Mouse (Mus musculus): Measurements from ENCODE around the gene Wdsub1. TPM values are rescaled to one million over a fixed set of nuclear protein-coding genes. Genes with fewer than 3 reads are reported as not detected.

Wdsub1 gene
- polyA plus RNA-seq, 1 experiment from 2014 or later: 18.9 TPM

DNA sequence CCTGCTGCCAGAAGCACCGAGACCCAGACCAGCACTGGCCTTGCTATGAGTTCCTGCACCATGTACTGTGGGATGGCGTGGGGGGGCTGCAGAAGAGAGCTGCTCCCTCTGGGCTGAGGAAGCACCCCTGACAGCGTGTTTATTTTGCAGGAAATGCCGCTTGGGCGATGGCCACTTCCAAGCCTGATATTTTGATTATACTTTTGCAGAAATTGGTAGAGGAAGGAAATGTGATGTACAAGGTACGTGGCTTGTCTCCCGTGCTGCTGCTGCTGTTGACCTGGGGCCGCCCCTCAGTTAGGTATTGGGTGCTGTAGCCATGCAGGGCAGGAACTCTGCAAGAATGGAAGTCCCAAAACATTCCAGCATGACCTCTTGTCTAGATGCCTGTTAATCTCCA is 43.6 kb downstream of the Wdsub1 start:
- Histone ChIP-seq H3K9me3 (ENCODE audit: control insufficient read depth, low read length) (no peaks in the 10 kb centered on the region), H3K4me3 (ENCODE audit: low read length) (no peak overlapping the region), H3K27me3 (replicated peaks; ENCODE audit: control insufficient read depth, insufficient read depth, low read length) (no peaks in the 10 kb centered on the region), H3K4me2 (ENCODE audit: low read length) (no peak overlapping the region), H3K27ac (ENCODE audit: low read depth, low read length) (peak overlapping the region; percentile 52), H3K36me3 (ENCODE audit: control insufficient read depth, insufficient read depth, low read length) (0 out of 2 replicates have a peak, but pooled peaks cover 2% of the 10 kb centered on the region), H3K4me1 (ENCODE audit: control insufficient read depth, insufficient read depth, low read depth, low read length) (peaks cover 12% of the 10 kb centered on the region), H3K9ac (ENCODE audit: low read depth, low read length) (no peak overlapping the region)
- ATAC-seq: peak; percentile 38; the same call in 1 of the 2 replicates
- 92% methylated on average over 8 of the region's 8 CpGs for WGBS

DNA sequence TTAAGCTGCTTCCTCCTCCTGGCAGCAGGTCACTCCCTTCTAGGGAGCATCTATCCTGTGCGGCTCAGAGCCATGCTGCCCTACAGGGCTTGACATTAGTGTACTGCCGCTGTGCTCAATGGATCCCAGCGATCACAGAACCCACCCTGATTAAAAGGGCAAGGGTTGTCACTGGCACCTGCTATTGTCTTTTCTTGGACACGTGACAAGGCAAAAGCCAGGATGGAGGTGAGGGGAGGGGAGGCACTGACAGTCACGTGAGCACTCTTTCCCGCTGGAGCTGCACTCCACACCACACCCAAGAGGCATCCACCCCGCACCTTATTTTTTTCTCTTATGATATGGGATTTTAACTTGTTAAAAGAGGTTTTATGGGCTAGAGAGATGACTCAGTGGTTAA is 50.6 kb downstream of the Wdsub1 start:
- Histone ChIP-seq H3K27ac (ENCODE audit: low read depth, low read length) (no peak overlapping the region), H3K4me3 (ENCODE audit: low read length) (no peak overlapping the region), H3K4me2 (ENCODE audit: low read length) (no peak overlapping the region), H3K36me3 (ENCODE audit: control insufficient read depth, insufficient read depth, low read length) (no peaks in the 10 kb centered on the region), H3K27me3 (replicated peaks; ENCODE audit: control insufficient read depth, insufficient read depth, low read length) (no peaks in the 10 kb centered on the region), H3K4me1 (ENCODE audit: control insufficient read depth, insufficient read depth, low read depth, low read length) (peaks cover 21% of the 10 kb centered on the region), H3K9me3 (ENCODE audit: control insufficient read depth, low read length) (no peaks in the 10 kb centered on the region), H3K9ac (ENCODE audit: low read depth, low read length) (no peak overlapping the region)
- 87% methylated on average over 7 of the region's 7 CpGs for WGBS
- ATAC-seq: no peak

DNA sequence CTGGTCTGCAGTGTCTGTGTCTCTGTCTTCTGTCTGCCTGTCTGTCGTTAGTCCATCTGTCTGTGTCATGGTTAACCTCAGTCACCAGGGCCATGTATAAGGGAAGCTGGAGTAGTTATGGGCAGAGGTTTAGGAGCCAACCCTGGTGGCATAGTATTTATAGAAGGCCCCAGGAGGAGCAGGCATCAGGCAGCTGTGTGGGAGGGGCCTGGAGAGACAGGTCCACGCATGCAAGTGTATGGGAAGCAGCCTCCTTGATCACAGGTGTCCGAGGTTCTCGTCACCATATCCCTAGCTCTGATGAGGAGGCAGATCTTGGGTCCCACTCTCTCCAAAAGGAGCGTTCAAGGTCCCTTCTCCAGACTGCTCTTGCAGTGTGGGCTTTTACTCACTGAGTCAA is 51.5 kb downstream of the Wdsub1 start:
- H3K4me3 ChIP-seq (ENCODE audit: low read length): no peak overlapping the region
- no peak overlapping the region for H3K4me2 ChIP-seq (ENCODE audit: low read length)
- H3K4me1 ChIP-seq (ENCODE audit: control insufficient read depth, insufficient read depth, low read depth, low read length): peaks cover 21% of the 10 kb centered on the region
- no peaks in the 10 kb centered on the region for H3K27me3 ChIP-seq (replicated peaks; ENCODE audit: control insufficient read depth, insufficient read depth, low read length)
- no peaks in the 10 kb centered on the region for H3K36me3 ChIP-seq (ENCODE audit: control insufficient read depth, insufficient read depth, low read length)
- no peak overlapping the region for H3K9ac ChIP-seq (ENCODE audit: low read depth, low read length)
- ATAC-seq: no peak
- no peak overlapping the region for H3K27ac ChIP-seq (ENCODE audit: low read depth, low read length)
- 84% methylated on average over 5 of the region's 5 CpGs for WGBS
- no peaks in the 10 kb centered on the region for H3K9me3 ChIP-seq (ENCODE audit: control insufficient read depth, low read length)

DNA sequence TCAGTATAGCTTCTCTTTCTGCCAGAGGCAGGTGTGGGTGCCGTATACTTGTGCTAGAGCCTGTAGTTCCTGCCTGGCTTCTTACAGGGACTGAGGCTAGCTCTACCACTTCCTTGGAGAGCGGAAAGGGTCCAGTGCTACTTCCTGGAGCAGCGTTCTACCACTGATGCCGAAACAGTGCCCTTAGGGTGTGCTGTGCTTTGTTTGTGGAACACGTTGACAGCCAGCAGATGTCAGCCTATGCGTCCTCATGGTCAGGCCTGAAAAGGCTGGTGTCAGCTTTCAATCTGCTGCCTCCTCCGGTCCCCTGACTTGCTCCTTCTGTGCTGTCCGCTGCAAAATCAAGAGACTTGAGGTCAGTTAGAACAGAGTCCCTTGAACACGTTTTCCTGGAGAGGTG is 52.2 kb downstream of the Wdsub1 start:
- Histone ChIP-seq H3K27ac (ENCODE audit: low read depth, low read length) (peak overlapping the region; percentile 60), H3K9me3 (ENCODE audit: control insufficient read depth, low read length) (no peaks in the 10 kb centered on the region), H3K36me3 (ENCODE audit: control insufficient read depth, insufficient read depth, low read length) (no peaks in the 10 kb centered on the region), H3K4me2 (ENCODE audit: low read length) (no peak overlapping the region), H3K27me3 (replicated peaks; ENCODE audit: control insufficient read depth, insufficient read depth, low read length) (no peaks in the 10 kb centered on the region), H3K4me1 (ENCODE audit: control insufficient read depth, insufficient read depth, low read depth, low read length) (peaks cover 21% of the 10 kb centered on the region), H3K9ac (ENCODE audit: low read depth, low read length) (0 out of 2 replicates have a peak overlapping the region, but pooled peaks have one; percentile 38), H3K4me3 (ENCODE audit: low read length) (no peak overlapping the region)
- peak; percentile 48 for ATAC-seq
- WGBS: 33% methylated on average over 9 of the region's 9 CpGs

DNA sequence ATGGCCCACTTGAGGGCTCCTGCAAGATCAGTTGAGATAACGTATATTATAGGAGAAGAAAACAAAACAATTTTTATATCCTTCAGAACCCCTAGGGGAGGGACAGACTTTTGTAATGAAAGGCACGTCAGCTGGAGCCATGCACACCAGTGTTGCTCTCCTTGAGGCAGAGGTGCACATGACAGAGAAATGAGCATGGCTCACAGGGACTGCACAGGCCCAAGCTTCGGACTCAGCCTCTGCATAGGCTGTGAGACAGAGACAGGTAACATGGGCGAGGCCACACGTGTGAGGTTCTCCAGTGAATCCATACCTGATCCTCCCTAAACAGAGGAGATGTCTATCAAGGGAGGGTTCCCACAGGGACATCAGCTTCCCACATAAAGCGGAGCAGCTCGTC is 52.7 kb downstream of the Wdsub1 start:
- peak; percentile 19; the same call in 1 of the 2 replicates for ATAC-seq
- Histone ChIP-seq H3K4me2 (ENCODE audit: low read length) (no peak overlapping the region), H3K9me3 (ENCODE audit: control insufficient read depth, low read length) (no peaks in the 10 kb centered on the region), H3K27me3 (replicated peaks; ENCODE audit: control insufficient read depth, insufficient read depth, low read length) (no peaks in the 10 kb centered on the region), H3K27ac (ENCODE audit: low read depth, low read length) (peak overlapping the region; percentile 60), H3K4me1 (ENCODE audit: control insufficient read depth, insufficient read depth, low read depth, low read length) (peaks cover 21% of the 10 kb centered on the region), H3K36me3 (ENCODE audit: control insufficient read depth, insufficient read depth, low read length) (no peaks in the 10 kb centered on the region), H3K4me3 (ENCODE audit: low read length) (no peak overlapping the region), H3K9ac (ENCODE audit: low read depth, low read length) (0 out of 2 replicates have a peak overlapping the region, but pooled peaks have one; percentile 38)
- 79% methylated on average over 7 of the region's 7 CpGs for WGBS

DNA sequence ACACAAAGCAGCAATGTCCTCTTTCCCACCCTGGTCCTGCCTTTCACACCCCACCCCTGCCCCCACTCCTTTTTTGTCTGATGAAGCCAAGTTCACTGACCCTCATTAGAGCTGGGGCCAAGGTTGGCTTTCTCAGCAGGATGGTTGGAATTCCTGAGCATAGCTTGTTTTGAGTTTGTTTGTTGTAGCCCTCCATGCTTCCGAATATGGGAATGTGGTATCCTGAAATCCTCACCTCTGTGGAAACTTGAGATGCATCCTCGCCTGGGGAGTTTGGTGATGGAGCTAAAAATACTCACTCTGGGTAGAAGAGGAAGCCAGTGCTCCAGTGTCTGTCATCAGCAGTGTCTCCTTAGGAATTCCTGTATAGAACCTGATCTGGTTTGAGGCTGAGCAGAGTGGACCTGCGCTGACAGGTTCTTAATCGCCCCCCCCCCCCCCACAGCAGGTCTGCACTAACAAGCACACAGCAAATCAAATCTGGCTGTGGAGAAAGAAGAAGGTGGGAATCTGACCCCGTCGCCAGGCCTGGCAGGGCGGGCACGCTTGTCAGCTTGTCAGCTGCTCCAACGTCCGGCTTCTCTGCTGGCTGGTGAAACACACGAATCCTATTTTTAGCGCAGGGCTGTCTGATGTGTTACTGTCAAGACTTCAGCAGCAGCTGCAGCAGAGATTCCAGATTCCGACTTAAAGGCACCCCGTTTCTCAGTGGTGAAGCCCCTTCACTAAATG is 53.4 kb downstream of the Wdsub1 start:
- Histone ChIP-seq H3K4me1 (ENCODE audit: control insufficient read depth, insufficient read depth, low read depth, low read length) (peaks cover 21% of the 10 kb centered on the region), H3K27ac (ENCODE audit: low read depth, low read length) (peak overlapping the region; percentile 60), H3K36me3 (ENCODE audit: control insufficient read depth, insufficient read depth, low read length) (no peaks in the 10 kb centered on the region), H3K4me2 (ENCODE audit: low read length) (no peak overlapping the region), H3K9me3 (ENCODE audit: control insufficient read depth, low read length) (no peaks in the 10 kb centered on the region), H3K4me3 (ENCODE audit: low read length) (no peak overlapping the region), H3K9ac (ENCODE audit: low read depth, low read length) (no peak overlapping the region; the same call in 1 of the 2 replicates), H3K27me3 (replicated peaks; ENCODE audit: control insufficient read depth, insufficient read depth, low read length) (no peaks in the 10 kb centered on the region)
- ATAC-seq: peak; percentile 70
- 17% methylated on average over 14 of the region's 14 CpGs for WGBS

DNA sequence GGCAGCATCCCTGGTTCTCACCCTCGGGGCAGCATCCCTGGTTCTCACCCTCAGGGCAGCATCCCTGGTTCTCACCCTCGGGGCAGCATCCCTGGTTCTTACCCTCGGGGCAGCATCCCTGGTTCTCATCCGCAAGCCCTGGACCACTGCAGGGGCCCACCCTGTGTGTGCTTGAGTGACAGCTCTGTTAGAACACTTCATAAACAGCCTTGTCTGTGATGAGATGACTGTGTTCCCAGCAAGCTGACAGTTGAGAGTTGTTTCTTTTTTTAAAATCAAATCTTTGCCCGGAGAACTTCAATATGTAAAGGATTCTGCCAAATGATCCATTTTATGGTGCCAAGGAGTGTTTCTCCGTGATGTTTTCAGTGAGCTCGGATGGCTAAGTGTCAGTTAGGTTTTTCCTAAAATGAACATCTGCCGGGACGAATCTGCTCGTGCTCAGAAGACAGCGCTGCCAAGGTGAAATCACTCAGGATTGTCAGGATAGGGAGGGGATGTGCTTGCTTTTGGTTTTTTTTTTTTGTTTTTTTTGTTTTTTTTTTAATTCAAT is 54.2 kb downstream of the Wdsub1 start:
- Histone ChIP-seq H3K9ac (ENCODE audit: low read depth, low read length) (no peak overlapping the region), H3K27ac (ENCODE audit: low read depth, low read length) (no peak overlapping the region), H3K27me3 (replicated peaks; ENCODE audit: control insufficient read depth, insufficient read depth, low read length) (no peaks in the 10 kb centered on the region), H3K4me3 (ENCODE audit: low read length) (no peak overlapping the region), H3K36me3 (ENCODE audit: control insufficient read depth, insufficient read depth, low read length) (no peaks in the 10 kb centered on the region), H3K4me2 (ENCODE audit: low read length) (no peak overlapping the region), H3K9me3 (ENCODE audit: control insufficient read depth, low read length) (no peaks in the 10 kb centered on the region), H3K4me1 (ENCODE audit: control insufficient read depth, insufficient read depth, low read depth, low read length) (peaks cover 21% of the 10 kb centered on the region)
- WGBS: 52% methylated on average over 11 of the region's 11 CpGs
- no peak for ATAC-seq

DNA sequence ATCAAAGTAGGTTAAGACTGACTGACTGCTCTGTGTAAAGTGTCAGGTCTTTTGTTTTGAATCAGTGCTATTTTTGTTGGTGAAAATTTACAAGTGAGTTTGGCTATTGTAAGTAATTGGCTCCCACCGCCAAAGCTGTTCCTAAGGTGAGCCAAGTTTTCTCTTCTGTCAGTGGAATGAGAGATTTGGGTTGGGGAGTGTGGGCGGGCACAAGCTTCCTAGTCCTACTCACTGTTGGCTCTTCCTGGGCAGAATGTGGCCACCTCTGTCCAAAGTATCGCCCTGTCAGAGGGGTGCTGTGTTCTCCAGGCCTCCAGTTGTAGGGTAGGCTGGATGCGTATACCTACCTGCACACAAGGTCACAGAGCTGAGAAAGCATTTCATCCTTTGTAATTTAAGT is 57.0 kb downstream of the Wdsub1 start:
- Histone ChIP-seq H3K27ac (ENCODE audit: low read depth, low read length) (no peak overlapping the region), H3K4me3 (ENCODE audit: low read length) (no peak overlapping the region), H3K9me3 (ENCODE audit: control insufficient read depth, low read length) (no peaks in the 10 kb centered on the region), H3K36me3 (ENCODE audit: control insufficient read depth, insufficient read depth, low read length) (no peaks in the 10 kb centered on the region), H3K9ac (ENCODE audit: low read depth, low read length) (no peak overlapping the region), H3K4me2 (ENCODE audit: low read length) (no peak overlapping the region), H3K4me1 (ENCODE audit: control insufficient read depth, insufficient read depth, low read depth, low read length) (peaks cover 21% of the 10 kb centered on the region), H3K27me3 (replicated peaks; ENCODE audit: control insufficient read depth, insufficient read depth, low read length) (no peaks in the 10 kb centered on the region)
- 76% methylated on average over 4 of the region's 4 CpGs for WGBS
- ATAC-seq: no peak

DNA sequence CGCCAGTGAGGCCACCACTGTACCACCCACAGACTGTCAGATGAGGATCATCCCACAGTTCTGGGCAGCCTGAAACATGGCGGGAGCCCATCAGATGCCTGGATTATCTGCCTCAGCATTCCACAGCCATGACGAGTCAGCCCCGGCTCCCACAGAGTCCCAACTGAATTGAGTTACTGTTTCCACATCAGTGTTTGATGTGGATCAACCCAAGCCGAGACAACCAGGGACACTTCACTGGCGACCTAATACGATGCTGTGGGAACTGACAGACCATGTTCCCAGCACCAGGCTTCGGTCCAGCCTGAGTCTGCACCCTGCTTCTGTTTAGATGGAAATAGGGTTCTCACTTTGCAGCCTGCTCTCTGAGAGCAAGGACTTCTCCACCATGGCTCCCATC is 58.1 kb downstream of the Wdsub1 start:
- no peak for ATAC-seq
- Histone ChIP-seq H3K27ac (ENCODE audit: low read depth, low read length) (no peak overlapping the region), H3K4me3 (ENCODE audit: low read length) (no peak overlapping the region), H3K4me1 (ENCODE audit: control insufficient read depth, insufficient read depth, low read depth, low read length) (peaks cover 17% of the 10 kb centered on the region), H3K4me2 (ENCODE audit: low read length) (no peak overlapping the region), H3K27me3 (replicated peaks; ENCODE audit: control insufficient read depth, insufficient read depth, low read length) (no peaks in the 10 kb centered on the region), H3K9ac (ENCODE audit: low read depth, low read length) (no peak overlapping the region), H3K36me3 (ENCODE audit: control insufficient read depth, insufficient read depth, low read length) (no peaks in the 10 kb centered on the region), H3K9me3 (ENCODE audit: control insufficient read depth, low read length) (no peaks in the 10 kb centered on the region)
- WGBS: 77% methylated on average over 8 of the region's 8 CpGs
